Mouse (Mus musculus) liver, embryonic 14.5 days (tissue): Measurements from ENCODE around the gene Orai1. TPM values are rescaled to one million over a fixed set of nuclear protein-coding genes. Genes with fewer than 3 reads are reported as not detected.

Experiments used
- ATAC-seq: fragments of 200-750 bp; cut with Nextera tagmentation; 2 replicates; pipeline ENCODE4 v1.8.0; 2017; ENCODE audit warnings: moderate number of reproducible peaks, mild to moderate bottlenecking, moderate library complexity; ENCODE audit not compliant: insufficient read depth
- DNase-seq, 3 experiments: peaks; one replicate each; pipeline ENCODE4 v3.0.0-alpha.2; 2012 to 2013; ENCODE audit warnings: low read depth in 3 of 3, low spot score in 3 of 3
- H3K27ac ChIP-seq: fragments of 300-500 bp; sonication (generic); 2 replicates; pipeline ENCODE4 v1.5.1; 2014; ENCODE audit warnings: moderate library complexity, mild to moderate bottlenecking, control low read depth, inconsistent platforms
- H3K27me3 ChIP-seq: fragments of 300-500 bp; sonication (generic); 2 replicates; pipeline ENCODE4 v1.6.1; 2014; ENCODE audit warnings: mild to moderate bottlenecking, low read length, moderate library complexity; ENCODE audit not compliant: control insufficient read depth, insufficient read depth
- H3K36me3 ChIP-seq: fragments of 300-500 bp; sonication (generic); replicated peaks from 2 replicates; pipeline ENCODE4 v1.6.1; 2014; ENCODE audit warnings: low read depth; ENCODE audit not compliant: control insufficient read depth, insufficient read depth
- H3K4me1 ChIP-seq, 2 experiments: fragments of 200-500 bp in 1 of 2; fragments of 300-500 bp in 1 of 2; sonication (generic) in 1 of 2; replicated peaks; 2 replicates each; pipeline ENCODE4 v1.6.1; 2012 to 2014; ENCODE audit warnings: antibody characterized with exemption in 1 of 2, inconsistent platforms in 1 of 2, low read length in 1 of 2; ENCODE audit not compliant: control insufficient read depth in 2 of 2, insufficient read depth in 2 of 2
- H3K4me2 ChIP-seq: fragments of 300-500 bp; sonication (generic); 2 replicates; pipeline ENCODE4 v1.6.1; 2014; ENCODE audit warnings: low read depth, mild to moderate bottlenecking, control low read depth, moderate library complexity
- H3K4me3 ChIP-seq, 2 experiments: fragments of 200-500 bp in 1 of 2; fragments of 300-500 bp in 1 of 2; sonication (generic) in 1 of 2; 2 replicates each; pipeline ENCODE4 v1.5.1; 2012 to 2014; ENCODE audit warnings: low read depth in 2 of 2, low read length in 2 of 2, mild to moderate bottlenecking in 2 of 2, control low read depth in 1 of 2, inconsistent platforms in 1 of 2, moderate library complexity in 1 of 2; ENCODE audit not compliant: insufficient read depth in 1 of 2
- H3K9ac ChIP-seq: fragments of 300-500 bp; sonication (generic); replicated peaks from 2 replicates; pipeline ENCODE4 v1.6.1; 2014; ENCODE audit warnings: mild to moderate bottlenecking, control low read depth, moderate library complexity
- H3K9me3 ChIP-seq: fragments of 300-500 bp; sonication (generic); 2 replicates; pipeline ENCODE4 v1.6.1; 2016; ENCODE audit warnings: low read length, mixed read lengths; ENCODE audit not compliant: control insufficient read depth
- CTCF ChIP-seq: IDR thresholded peaks from 2 replicates; pipeline ENCODE4 v1.5.1; 2016; ENCODE audit warnings: antibody characterized with exemption, low read depth, control low read depth
- EP300 ChIP-seq: IDR thresholded peaks from 2 replicates; pipeline ENCODE4 v1.6.1; 2016; ENCODE audit warnings: antibody characterized with exemption, low read depth
- WGBS: fragments of 180-500 bp; shearing (Covaris S2); extraction: QIAGEN DNeasy Blood & Tissue Kit; methylation state at CpG from one replicate; pipeline ENCODE4 v1.1.7; 2014; ENCODE audit not compliant: insufficient replicate concordance; 5-methylcytosine and 5-hydroxymethylcytosine counted together
- polyA plus RNA-seq, 2 experiments: library from polyadenylated mRNA; depleted of rRNA in 1 of 2; stranded (reverse) in 1 of 2; unstranded in 1 of 2; fragments of >200 nt; fragmentation: Nextera tagmentation in 1 of 2; extraction: Ambion mirVana in 1 of 2; gene quantifications; 2 replicates each; pipeline versions ENCODE4 v1.2.1 to v1.2.3; 2012 to 2014

The Orai1 gene
- polyA plus RNA-seq, 2 experiments, result 6.3 to 7.4 TPM

DNA sequence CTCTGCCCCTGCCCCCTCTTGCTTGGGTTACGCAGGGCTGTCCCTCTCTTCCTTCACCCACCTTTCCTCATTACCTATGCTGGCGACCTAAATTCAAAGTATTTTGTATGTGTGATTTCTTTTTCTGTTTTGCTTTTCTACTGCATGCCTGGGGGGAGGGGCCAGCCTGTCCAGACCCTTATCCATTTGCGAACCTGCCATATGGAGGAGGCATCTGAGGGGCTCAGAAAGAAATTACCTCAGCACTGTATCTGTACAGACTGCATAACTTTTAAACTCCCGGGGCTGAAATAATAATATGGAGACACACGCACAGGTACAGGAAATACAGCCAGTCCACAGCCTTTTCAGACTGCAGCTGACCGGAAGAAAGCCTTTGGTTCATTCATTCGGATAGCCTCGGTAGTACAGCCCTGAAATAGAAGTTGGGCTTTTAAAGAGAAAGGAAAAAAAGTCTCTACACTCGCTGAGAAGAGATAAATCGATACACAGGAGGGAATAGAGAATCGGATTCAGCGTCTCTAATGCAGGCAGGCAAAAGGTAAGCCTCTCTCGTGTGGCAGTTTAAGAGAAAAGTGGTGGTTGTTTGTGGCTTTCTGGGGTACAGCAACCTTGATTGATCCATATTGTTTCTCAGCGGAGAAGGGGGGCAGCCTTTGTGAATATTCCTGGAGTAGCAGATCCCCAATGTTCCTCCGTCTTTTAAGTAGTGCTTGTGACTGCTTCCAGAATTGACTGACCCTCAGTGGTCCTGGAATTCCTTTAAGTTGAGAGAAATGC lies 25.1 kb upstream of the Orai1 start, which contains the start of gene Kdm2b:
Gene Kdm2b (minus strand): TSS at position 273 of the 780 bp plus-strand sequence.
- peak within 1 kb of the TSS; percentile 58 for H3K9ac ChIP-seq
- no peak within 1 kb of the TSS for H3K27ac ChIP-seq
- peak within 1 kb of the TSS; percentile 96 for H3K4me2 ChIP-seq
- DNase-seq, result no peak
- TF ChIP-seq CTCF, result no peak
- TF ChIP-seq EP300, result no peak
- no peak for ATAC-seq
- no peaks in the 10 kb centered on the region for H3K36me3 ChIP-seq
- no peaks in the 10 kb centered on the region for H3K9me3 ChIP-seq
- peaks cover 10 to 24% of the 10 kb centered on the region in 2 experiments for H3K4me1 ChIP-seq
- peak within 1 kb of the TSS; percentile 60 to 71 for H3K4me3 ChIP-seq
- peaks cover 13% of the 10 kb centered on the region for H3K27me3 ChIP-seq
- 10% methylated on average over 15 of the region's 15 CpGs for WGBS

GRCm38 (mm10) chr5:122990411-122991160 lies 24.3 kb upstream of the Orai1 start:
- Histone ChIP-seq H3K4me1 (peaks cover 10 to 26% of the 10 kb centered on the region in 2 experiments), H3K9ac (no peak overlapping the region)
- ATAC-seq, result no peak

GRCm38 (mm10) chr5:122991350-122992004 lies 23.4 kb upstream of the Orai1 start:
- ATAC-seq (no peak), DNase-seq (no peak)
- H3K4me2 ChIP-seq, result no peak overlapping the region
- H3K27ac ChIP-seq, result no peak overlapping the region
- H3K27me3 ChIP-seq, result peaks cover 13% of the 10 kb centered on the region
- 44% methylated on average over 5 of the region's 5 CpGs for WGBS
- H3K4me1 ChIP-seq, result peaks cover 10 to 26% of the 10 kb centered on the region in 2 experiments
- H3K9me3 ChIP-seq, result no peaks in the 10 kb centered on the region
- no peak overlapping the region for H3K9ac ChIP-seq
- no peak for TF ChIP-seq EP300
- no peak for TF ChIP-seq CTCF
- no peaks in the 10 kb centered on the region for H3K36me3 ChIP-seq
- no peak overlapping the region for H3K4me3 ChIP-seq

More at GRCm38 (mm10) chr5:122990411-122991160, 24.3 kb upstream of the Orai1 start:
- WGBS, result 19% methylated on average over 16 of the region's 16 CpGs
- Histone ChIP-seq H3K27ac (no peak overlapping the region), H3K36me3 (no peaks in the 10 kb centered on the region), H3K4me3 (peak overlapping the region in 1 of 2 experiments; percentile 60; a peak in 2 of 4 replicates), H3K4me2 (peak overlapping the region; percentile 96), H3K27me3 (peaks cover 13% of the 10 kb centered on the region), H3K9me3 (no peaks in the 10 kb centered on the region)
- no peak for DNase-seq
- TF ChIP-seq EP300 (peak; percentile 41), CTCF (no peak)

GRCm38 (mm10) chr5:122993811-122994210 lies 21.1 kb upstream of the Orai1 start:
- 40% methylated on average over 2 of the region's 2 CpGs for WGBS
- H3K36me3 ChIP-seq, result no peaks in the 10 kb centered on the region
- H3K4me2 ChIP-seq, result peak overlapping the region; percentile 54
- ATAC-seq (0 out of 2 replicates have a peak, but pooled peaks have one; percentile 29), DNase-seq (no peak)
- TF ChIP-seq CTCF, result no peak
- no peak for TF ChIP-seq EP300
- H3K27me3 ChIP-seq, result no peaks in the 10 kb centered on the region
- H3K9me3 ChIP-seq, result no peaks in the 10 kb centered on the region
- H3K4me1 ChIP-seq, result peaks cover 3 to 23% of the 10 kb centered on the region in 2 experiments
- H3K27ac ChIP-seq, result no peak overlapping the region
- H3K4me3 ChIP-seq, result no peak overlapping the region
- no peak overlapping the region for H3K9ac ChIP-seq
